In genomic region chr10:107315681-107316080, GRCm38 (mm10) we compare ENCODE assay signal across 18 mouse cellular contexts. TPM values are rescaled to one million over a fixed set of nuclear protein-coding genes. Genes with fewer than 3 reads are reported as not detected.
"Had no signal": no experiment of that assay in that cellular context is flagged by ENCODE, and none has a peak within 500 bp of the region (broad histone marks: within the 10 kb centered on the region; RNA-seq: fewer than 3 reads in every experiment).

No protein-coding gene starts in this region.

- H3K4me2 ChIP-seq: hindbrain, embryonic 14.5 days; midbrain, embryonic 12.5 days; midbrain, embryonic 15.5 days; neural tube, embryonic 12.5 days; neural tube, embryonic 15.5 days; stomach, embryonic 15.5 days had no signal

- DNase-seq: layer of hippocampus, postnatal 36 days; lung, adult 2 months; right cerebral cortex, adult 18-20 months; right cerebral cortex, postnatal 14 days; right cerebral cortex, postnatal 4 days; spleen, adult 18-20 months; thymus, postnatal 25 days had no signal

- H3K4me1 ChIP-seq: midbrain, embryonic 12.5 days; midbrain, embryonic 15.5 days; neural tube, embryonic 12.5 days; neural tube, embryonic 15.5 days; stomach, embryonic 15.5 days had no signal

- H3K9ac ChIP-seq: hindbrain, embryonic 14.5 days; liver, embryonic 14.5 days; midbrain, embryonic 12.5 days; midbrain, embryonic 15.5 days; neural tube, embryonic 12.5 days; neural tube, embryonic 15.5 days; stomach, embryonic 15.5 days had no signal

- ATAC-seq: hindbrain, postnatal 0 days; inflammation-experienced regulatory T-cells, adult 6 months; midbrain, embryonic 15.5 days had no signal

- H3K27me3 ChIP-seq: midbrain, embryonic 12.5 days; midbrain, embryonic 15.5 days; neural tube, embryonic 12.5 days; neural tube, embryonic 15.5 days; stomach, embryonic 15.5 days had no signal

- H3K36me3 ChIP-seq: midbrain, embryonic 12.5 days; midbrain, embryonic 15.5 days; neural tube, embryonic 12.5 days; neural tube, embryonic 15.5 days; stomach, embryonic 15.5 days had no signal

- H3K9me3 ChIP-seq: midbrain, embryonic 12.5 days; midbrain, embryonic 15.5 days; neural tube, embryonic 12.5 days; neural tube, embryonic 15.5 days; stomach, embryonic 15.5 days had no signal

- H3K27ac ChIP-seq: hindbrain, embryonic 14.5 days; hindbrain, postnatal 0 days; left cerebral cortex, adult 2 months; liver, embryonic 14.5 days; macrophage; midbrain, embryonic 12.5 days; midbrain, embryonic 15.5 days; neural tube, embryonic 12.5 days; neural tube, embryonic 15.5 days; stomach, embryonic 15.5 days had no signal

- H3K4me3 ChIP-seq: left cerebral cortex, adult 2 months; midbrain, embryonic 12.5 days; midbrain, embryonic 15.5 days; neural tube, embryonic 12.5 days; neural tube, embryonic 15.5 days; stomach, embryonic 15.5 days had no signal

RNA-seq across cellular contexts. Expression of gene Lin7a, which starts 44.2 kb away (rescaled TPM):
- polyA plus RNA-seq: lung, adult 2 months; macrophage had no signal
